Mouse (Mus musculus) bone marrow macrophage, adult 2 months (primary cell): Measurements from ENCODE around the gene Slc25a23.

Experiments used
- CTCF ChIP-seq: IDR thresholded peaks from 2 replicates; pipeline ENCODE4 v1.5.1; 2012; ENCODE audit warnings: low read depth, mild to moderate bottlenecking, low read length, moderate library complexity
- POLR2A ChIP-seq: IDR thresholded peaks from 2 replicates; pipeline ENCODE4 v1.6.1; 2012; ENCODE audit warnings: mild to moderate bottlenecking, low read depth, low read length, borderline replicate concordance

DNA sequence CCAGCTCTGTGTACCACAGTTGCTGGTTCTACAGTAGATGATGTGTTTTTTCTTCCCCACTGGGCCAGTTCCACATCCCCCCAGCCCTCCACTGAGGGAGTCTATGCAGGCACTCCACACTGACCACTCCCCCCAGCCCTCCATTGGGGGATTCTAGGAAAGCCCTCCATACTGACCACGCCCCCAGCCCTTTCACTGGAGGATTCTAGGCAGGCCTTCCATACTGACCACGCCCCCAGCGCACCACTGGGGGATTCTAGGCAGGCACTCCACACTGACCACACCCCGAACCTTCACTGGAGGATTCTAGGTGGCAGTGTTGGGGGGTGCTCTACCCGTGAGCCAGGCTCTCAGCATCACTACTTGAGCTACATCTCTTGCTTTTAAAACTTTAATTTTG is 12.3 kb downstream of the Slc25a23 start:
- TF ChIP-seq CTCF (no peak), POLR2A (no peak)
